Mouse (Mus musculus) lung, adult 2 months (tissue): Measurements from ENCODE around the gene Axl.

Source experiments
- CTCF ChIP-seq: fragments of 200-500 bp; IDR thresholded peaks from 2 replicates; pipeline ENCODE4 v1.5.1; 2011; ENCODE audit warnings: mild to moderate bottlenecking, low read length, control low read depth; ENCODE audit not compliant: insufficient read depth
- POLR2A ChIP-seq: fragments of 200-500 bp; IDR thresholded peaks from 2 replicates; pipeline ENCODE4 v1.6.1; 2011; ENCODE audit warnings: low read depth, mild to moderate bottlenecking, control low read depth, low read length, borderline replicate concordance; ENCODE audit errors: extremely low read depth

GRCm38 (mm10) chr7:25786974-25787373, 1.5 kb downstream of the Axl start:
- no peak for TF ChIP-seq CTCF
- TF ChIP-seq POLR2A, result no peak
